Mouse (Mus musculus): Measurements from ENCODE around the gene Lman1l.

GRCm38 (mm10) chr9:57667817-57668216, 47.2 kb upstream of the Lman1l start:
- TF ChIP-seq CTCF (IDR thresholded peaks at IDR 0.05; ENCODE audit: low read depth) (no peak), EP300 (IDR thresholded peaks at IDR 0.05; ENCODE audit: low read depth) (no peak)

Measured in liver, postnatal 0 days (tissue).